Mouse (Mus musculus): Measurements from ENCODE around the gene Col3a1. TPM values are rescaled to one million over a fixed set of nuclear protein-coding genes. Genes with fewer than 3 reads are reported as not detected.

Col3a1 gene
- polyA plus RNA-seq, 1 experiment from 2014 or later: 1,394 TPM

DNA sequence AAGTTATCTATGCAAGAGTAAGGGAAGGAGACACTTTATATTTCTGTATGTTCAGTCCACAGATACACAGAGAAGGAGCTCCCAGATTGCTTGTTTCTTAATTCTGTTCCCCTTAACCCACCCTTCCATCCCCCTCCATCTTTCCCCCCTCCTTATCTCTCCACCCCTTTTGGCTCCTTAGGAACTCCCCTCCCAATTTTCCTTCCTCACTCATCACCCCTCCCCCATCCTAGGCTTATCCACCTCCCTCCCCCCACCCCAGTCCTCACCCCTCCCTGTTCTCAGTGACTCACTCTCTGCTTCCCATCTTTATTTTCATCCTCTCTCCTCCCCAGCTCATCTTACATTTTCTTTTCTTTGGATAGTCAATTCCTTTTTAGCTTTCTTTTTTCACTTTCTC lies 1.5 kb downstream of the Col3a1 start:
- peak overlapping the region; percentile 37 for H3K4me3 ChIP-seq (ENCODE audit: low read length)
- no peaks in the 10 kb centered on the region for H3K9me3 ChIP-seq (ENCODE audit: control insufficient read depth, low read length)
- no peak overlapping the region for H3K4me2 ChIP-seq (ENCODE audit: low read depth, low read length)
- H3K36me3 ChIP-seq (ENCODE audit: control insufficient read depth, insufficient read depth, low read length): no peaks in the 10 kb centered on the region
- peak overlapping the region; percentile 45 for H3K27ac ChIP-seq (ENCODE audit: low read length)
- H3K9ac ChIP-seq (ENCODE audit: low read depth, low read length): no peak overlapping the region
- peak; percentile 36; the same call in 1 of the 2 replicates for ATAC-seq
- H3K4me1 ChIP-seq (ENCODE audit: control insufficient read depth, insufficient read depth, low read length): 0 out of 2 replicates have a peak, but pooled peaks cover 5% of the 10 kb centered on the region
- H3K27me3 ChIP-seq (replicated peaks; ENCODE audit: control insufficient read depth, insufficient read depth, low read length): no peaks in the 10 kb centered on the region

DNA sequence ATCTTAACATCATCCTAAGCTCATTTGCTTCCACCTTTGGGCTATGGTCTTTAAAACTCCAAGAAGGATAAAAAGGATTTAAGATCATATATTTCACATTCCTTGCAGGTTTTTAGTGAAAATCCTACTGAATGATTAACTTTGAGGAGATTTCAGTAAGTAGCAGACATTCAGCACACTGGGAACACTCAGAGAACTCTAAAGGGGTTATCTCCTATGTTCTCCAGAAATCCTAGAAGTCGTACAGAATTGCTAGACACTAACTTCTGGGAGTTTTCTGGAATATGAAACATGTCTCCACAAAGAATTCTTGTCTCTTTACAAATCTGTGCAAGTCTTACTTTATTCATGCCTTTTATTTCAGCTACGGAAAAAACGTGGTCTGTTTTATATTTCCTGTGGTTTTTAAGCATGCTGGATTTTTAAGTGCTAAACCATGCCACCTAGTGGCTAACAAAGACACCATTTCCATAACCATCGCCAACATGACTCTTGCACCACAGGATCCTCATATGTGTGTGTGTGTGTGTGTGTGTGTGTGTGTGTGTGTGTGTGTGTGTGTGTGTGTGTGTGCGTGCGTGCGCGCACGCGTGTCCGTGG lies 2.5 kb downstream of the Col3a1 start:
- Histone ChIP-seq H3K4me3 (ENCODE audit: low read length) (peak overlapping the region; percentile 36), H3K4me1 (ENCODE audit: control insufficient read depth, insufficient read depth, low read length) (0 out of 2 replicates have a peak, but pooled peaks cover 5% of the 10 kb centered on the region), H3K9me3 (ENCODE audit: control insufficient read depth, low read length) (no peaks in the 10 kb centered on the region), H3K27ac (ENCODE audit: low read length) (peak overlapping the region; percentile 41), H3K27me3 (replicated peaks; ENCODE audit: control insufficient read depth, insufficient read depth, low read length) (no peaks in the 10 kb centered on the region), H3K4me2 (ENCODE audit: low read depth, low read length) (peak overlapping the region; percentile 38), H3K9ac (ENCODE audit: low read depth, low read length) (peak overlapping the region; percentile 15; the same call in 1 of the 2 replicates), H3K36me3 (ENCODE audit: control insufficient read depth, insufficient read depth, low read length) (no peaks in the 10 kb centered on the region)
- 1% methylated on average over 11 of the region's 11 CpGs for WGBS
- peak; percentile 51 for ATAC-seq

DNA sequence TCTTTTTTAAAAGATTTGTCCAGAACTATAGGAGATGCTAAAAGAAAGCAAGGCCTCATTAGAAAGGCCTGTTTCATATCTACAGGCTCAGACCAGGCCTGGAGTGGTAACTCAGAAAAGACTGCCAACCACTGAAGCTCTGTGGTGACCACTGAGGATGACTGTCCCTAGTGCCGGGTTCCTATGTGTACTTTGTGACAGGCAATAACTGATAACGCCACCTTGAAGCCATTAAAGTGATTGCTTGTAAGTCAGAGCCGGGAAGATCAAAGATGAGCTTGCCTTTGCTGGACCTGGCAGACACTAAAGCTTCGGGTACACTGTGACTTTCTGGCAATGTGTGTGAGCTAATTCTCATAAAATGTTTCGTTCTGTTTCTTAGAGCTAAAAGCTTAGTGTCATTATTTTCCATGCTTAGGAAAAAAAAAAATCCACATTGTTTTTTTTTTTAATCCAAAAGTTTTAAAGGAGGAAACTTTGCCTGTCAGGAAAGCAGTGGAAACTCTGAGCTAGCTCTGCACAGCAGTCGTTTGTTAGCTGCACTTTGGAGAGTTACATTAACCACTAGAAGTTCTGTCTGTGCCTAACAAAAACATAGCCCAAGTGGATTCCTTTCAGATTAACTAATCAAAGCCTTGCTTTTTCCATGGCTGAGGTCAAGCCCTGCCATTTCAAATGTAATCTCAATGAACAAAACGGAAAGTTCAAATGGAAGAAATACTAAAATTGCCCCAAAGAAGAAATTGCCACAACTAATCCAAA lies 4.6 kb downstream of the Col3a1 start:
- no peaks in the 10 kb centered on the region for H3K9me3 ChIP-seq (ENCODE audit: control insufficient read depth, low read length)
- 12% methylated on average over 7 of the region's 7 CpGs for WGBS
- peak overlapping the region; percentile 12 for H3K9ac ChIP-seq (ENCODE audit: low read depth, low read length)
- H3K36me3 ChIP-seq (ENCODE audit: control insufficient read depth, insufficient read depth, low read length): no peaks in the 10 kb centered on the region
- H3K4me2 ChIP-seq (ENCODE audit: low read depth, low read length): peak overlapping the region; percentile 39
- no peaks in the 10 kb centered on the region for H3K27me3 ChIP-seq (replicated peaks; ENCODE audit: control insufficient read depth, insufficient read depth, low read length)
- H3K4me1 ChIP-seq (ENCODE audit: control insufficient read depth, insufficient read depth, low read length): 0 out of 2 replicates have a peak, but pooled peaks cover 5% of the 10 kb centered on the region
- peak overlapping the region; percentile 45 for H3K27ac ChIP-seq (ENCODE audit: low read length)
- peak overlapping the region; percentile 28 for H3K4me3 ChIP-seq (ENCODE audit: low read length)
- peak; percentile 60 for ATAC-seq

DNA sequence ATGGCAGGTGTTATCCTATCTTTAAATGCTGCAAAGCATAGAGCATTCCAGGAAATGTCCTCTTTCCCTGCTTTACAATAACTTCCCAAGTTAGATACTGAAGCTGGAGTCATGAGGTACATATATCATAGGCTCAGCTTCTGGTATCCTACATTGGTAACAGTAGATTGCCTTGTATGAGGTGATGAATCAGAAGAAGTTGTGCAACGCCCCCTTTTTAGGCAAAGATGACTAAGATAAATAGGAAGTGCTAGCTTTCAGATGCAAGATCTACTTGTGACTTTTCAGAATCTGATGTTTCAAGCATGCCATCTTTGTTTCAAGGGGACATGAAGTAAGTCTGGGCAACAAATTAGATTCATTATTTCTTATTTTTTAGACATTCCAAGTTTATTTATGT lies 6.9 kb downstream of the Col3a1 start:
- H3K27me3 ChIP-seq (replicated peaks; ENCODE audit: control insufficient read depth, insufficient read depth, low read length): no peaks in the 10 kb centered on the region
- H3K27ac ChIP-seq (ENCODE audit: low read length): no peak overlapping the region
- no peaks in the 10 kb centered on the region for H3K9me3 ChIP-seq (ENCODE audit: control insufficient read depth, low read length)
- H3K4me2 ChIP-seq (ENCODE audit: low read depth, low read length): no peak overlapping the region
- WGBS: 71% methylated on average over 1 of the region's 1 CpGs
- 0 out of 2 replicates have a peak, but pooled peaks cover 2% of the 10 kb centered on the region for H3K36me3 ChIP-seq (ENCODE audit: control insufficient read depth, insufficient read depth, low read length)
- no peak for ATAC-seq
- no peak overlapping the region for H3K9ac ChIP-seq (ENCODE audit: low read depth, low read length)
- H3K4me1 ChIP-seq (ENCODE audit: control insufficient read depth, insufficient read depth, low read length): 0 out of 2 replicates have a peak, but pooled peaks cover 5% of the 10 kb centered on the region
- H3K4me3 ChIP-seq (ENCODE audit: low read length): no peak overlapping the region

DNA sequence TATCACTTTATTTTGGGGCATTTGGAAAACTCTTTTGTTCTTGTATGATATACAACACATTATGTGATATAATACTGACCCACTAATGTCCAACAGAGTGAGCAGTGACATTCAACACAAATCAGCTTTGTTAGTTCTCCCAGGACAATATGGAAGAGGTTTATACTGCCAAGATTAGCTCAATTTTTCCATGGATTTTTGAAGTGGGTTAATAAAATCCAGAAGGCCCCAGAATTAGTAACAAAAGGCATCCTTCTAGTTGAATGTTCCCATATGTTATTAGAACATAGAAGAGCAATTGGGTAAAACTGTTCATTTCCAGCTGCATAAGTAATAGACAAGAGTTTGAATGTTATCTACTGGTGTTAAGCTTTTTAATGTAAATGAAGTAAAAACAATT lies 9.5 kb downstream of the Col3a1 start:
- Histone ChIP-seq H3K4me3 (ENCODE audit: low read length) (no peak overlapping the region), H3K4me1 (ENCODE audit: control insufficient read depth, insufficient read depth, low read length) (0 out of 2 replicates have a peak, but pooled peaks cover 2% of the 10 kb centered on the region), H3K9me3 (ENCODE audit: control insufficient read depth, low read length) (no peaks in the 10 kb centered on the region), H3K27ac (ENCODE audit: low read length) (no peak overlapping the region), H3K4me2 (ENCODE audit: low read depth, low read length) (no peak overlapping the region), H3K27me3 (replicated peaks; ENCODE audit: control insufficient read depth, insufficient read depth, low read length) (no peaks in the 10 kb centered on the region), H3K9ac (ENCODE audit: low read depth, low read length) (no peak overlapping the region), H3K36me3 (ENCODE audit: control insufficient read depth, insufficient read depth, low read length) (0 out of 2 replicates have a peak, but pooled peaks cover 2% of the 10 kb centered on the region)
- ATAC-seq: no peak

DNA sequence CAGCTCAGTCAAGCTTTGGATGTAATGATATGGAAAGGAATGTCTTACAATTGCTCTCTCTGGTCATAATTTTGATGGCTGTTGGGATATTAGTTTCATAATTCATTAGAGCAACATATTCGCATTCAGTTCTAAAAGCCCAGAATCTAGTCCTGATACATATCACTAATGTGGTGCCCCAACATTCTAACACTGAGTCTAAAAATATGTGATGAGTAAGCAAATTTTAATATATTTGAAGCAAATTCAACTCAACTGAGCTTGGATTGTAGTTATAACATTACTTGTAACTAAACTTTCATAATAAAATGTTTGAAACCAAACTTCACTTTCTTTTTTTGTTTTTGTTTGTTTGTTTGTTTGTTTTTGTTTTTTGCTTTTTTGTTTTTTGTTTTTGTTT lies 17.8 kb downstream of the Col3a1 start:
- H3K27me3 ChIP-seq (replicated peaks; ENCODE audit: control insufficient read depth, insufficient read depth, low read length): no peaks in the 10 kb centered on the region
- H3K9me3 ChIP-seq (ENCODE audit: control insufficient read depth, low read length): no peaks in the 10 kb centered on the region
- H3K4me2 ChIP-seq (ENCODE audit: low read depth, low read length): no peak overlapping the region
- 93% methylated on average over 1 of the region's 1 CpGs for WGBS
- H3K4me3 ChIP-seq (ENCODE audit: low read length): no peak overlapping the region
- no peak overlapping the region for H3K9ac ChIP-seq (ENCODE audit: low read depth, low read length)
- ATAC-seq: no peak
- no peaks in the 10 kb centered on the region for H3K4me1 ChIP-seq (ENCODE audit: control insufficient read depth, insufficient read depth, low read length)
- no peak overlapping the region for H3K27ac ChIP-seq (ENCODE audit: low read length)
- no peaks in the 10 kb centered on the region for H3K36me3 ChIP-seq (ENCODE audit: control insufficient read depth, insufficient read depth, low read length)

DNA sequence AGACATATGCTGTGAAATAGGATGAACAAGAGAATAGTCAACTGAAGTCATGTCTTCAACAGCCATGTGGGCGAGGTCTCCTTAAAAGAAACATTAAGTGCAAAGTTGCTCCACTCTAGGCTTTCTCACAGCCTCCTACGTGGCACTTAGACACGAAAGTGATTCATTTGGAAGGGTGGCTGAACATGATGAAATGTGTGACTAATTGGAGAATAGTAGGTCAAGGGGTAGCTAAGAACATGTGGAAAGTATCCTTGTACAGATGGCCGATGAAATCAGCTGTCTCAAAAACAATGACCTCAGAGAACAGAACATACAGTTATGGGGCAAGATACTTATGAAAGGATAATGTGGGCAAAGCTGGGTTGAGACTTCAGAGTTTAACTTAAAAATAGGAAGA lies 44.6 kb downstream of the Col3a1 start:
- 67% methylated on average over 4 of the region's 4 CpGs for WGBS
- Histone ChIP-seq H3K9ac (ENCODE audit: low read depth, low read length) (no peak overlapping the region), H3K36me3 (ENCODE audit: control insufficient read depth, insufficient read depth, low read length) (no peaks in the 10 kb centered on the region), H3K27me3 (replicated peaks; ENCODE audit: control insufficient read depth, insufficient read depth, low read length) (no peaks in the 10 kb centered on the region), H3K4me2 (ENCODE audit: low read depth, low read length) (no peak overlapping the region), H3K27ac (ENCODE audit: low read length) (no peak overlapping the region), H3K9me3 (ENCODE audit: control insufficient read depth, low read length) (no peaks in the 10 kb centered on the region), H3K4me1 (ENCODE audit: control insufficient read depth, insufficient read depth, low read length) (no peaks in the 10 kb centered on the region), H3K4me3 (ENCODE audit: low read length) (no peak overlapping the region)
- no peak for ATAC-seq

DNA sequence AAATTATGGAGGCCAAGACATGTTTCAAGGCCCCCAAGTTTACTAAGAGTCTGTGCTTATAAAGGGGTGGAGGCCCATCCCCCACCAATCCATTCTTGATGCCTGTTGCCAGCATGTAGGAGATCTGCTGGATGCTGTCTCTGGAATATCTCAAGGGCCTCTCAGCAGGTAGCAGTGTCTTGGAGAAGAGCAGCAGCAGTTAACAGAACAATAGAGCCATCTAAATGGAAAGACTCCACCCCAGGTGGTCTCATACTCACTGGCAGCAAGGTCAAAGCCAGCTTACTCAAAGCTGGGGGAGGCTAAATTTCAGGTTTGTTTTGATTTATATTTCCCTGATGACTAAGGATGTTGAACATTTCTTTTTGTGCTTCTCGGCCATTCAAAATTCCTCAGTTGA lies 46.7 kb downstream of the Col3a1 start:
- Histone ChIP-seq H3K9ac (ENCODE audit: low read depth, low read length) (no peak overlapping the region), H3K4me2 (ENCODE audit: low read depth, low read length) (no peak overlapping the region), H3K36me3 (ENCODE audit: control insufficient read depth, insufficient read depth, low read length) (no peaks in the 10 kb centered on the region), H3K27ac (ENCODE audit: low read length) (no peak overlapping the region), H3K27me3 (replicated peaks; ENCODE audit: control insufficient read depth, insufficient read depth, low read length) (no peaks in the 10 kb centered on the region), H3K4me1 (ENCODE audit: control insufficient read depth, insufficient read depth, low read length) (no peaks in the 10 kb centered on the region), H3K9me3 (ENCODE audit: control insufficient read depth, low read length) (no peaks in the 10 kb centered on the region), H3K4me3 (ENCODE audit: low read length) (no peak overlapping the region)
- WGBS: 61% methylated on average over 1 of the region's 1 CpGs
- no peak for ATAC-seq

DNA sequence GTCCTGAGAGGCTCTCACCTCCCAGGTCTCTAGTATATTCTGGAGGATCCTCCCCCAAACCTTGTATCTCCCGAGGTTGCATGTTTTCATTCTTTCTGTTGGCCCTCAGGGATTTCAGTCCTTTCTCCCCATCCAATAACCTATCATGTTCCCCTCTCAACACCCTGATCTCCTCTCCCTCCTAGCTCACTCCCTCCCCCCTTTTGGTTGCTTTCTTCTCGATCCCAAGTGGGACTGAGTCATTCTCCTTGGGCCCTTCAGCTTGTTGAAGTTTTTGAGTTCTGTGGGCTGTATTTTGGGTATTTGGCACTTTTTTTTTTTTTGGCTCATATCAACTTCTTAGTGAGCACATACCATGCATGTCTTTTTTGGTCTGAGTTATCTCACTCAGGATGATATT lies 47.8 kb downstream of the Col3a1 start:
- no peaks in the 10 kb centered on the region for H3K36me3 ChIP-seq (ENCODE audit: control insufficient read depth, insufficient read depth, low read length)
- H3K4me1 ChIP-seq (ENCODE audit: control insufficient read depth, insufficient read depth, low read length): no peaks in the 10 kb centered on the region
- ATAC-seq: no peak
- H3K9ac ChIP-seq (ENCODE audit: low read depth, low read length): no peak overlapping the region
- 73% methylated on average over 2 of the region's 2 CpGs for WGBS
- no peak overlapping the region for H3K4me2 ChIP-seq (ENCODE audit: low read depth, low read length)
- H3K27me3 ChIP-seq (replicated peaks; ENCODE audit: control insufficient read depth, insufficient read depth, low read length): no peaks in the 10 kb centered on the region
- no peaks in the 10 kb centered on the region for H3K9me3 ChIP-seq (ENCODE audit: control insufficient read depth, low read length)
- no peak overlapping the region for H3K27ac ChIP-seq (ENCODE audit: low read length)
- no peak overlapping the region for H3K4me3 ChIP-seq (ENCODE audit: low read length)

All from intestine, embryonic 16.5 days (tissue).